Mouse (Mus musculus): ENCODE measurements at regions not wholly inside any gene's neighbourhood (a gene's known extent, or its start where the extent isn't known, plus 50 kb on each side); places are given as distances from the start of the nearest gene placed in this dataset.

DNA sequence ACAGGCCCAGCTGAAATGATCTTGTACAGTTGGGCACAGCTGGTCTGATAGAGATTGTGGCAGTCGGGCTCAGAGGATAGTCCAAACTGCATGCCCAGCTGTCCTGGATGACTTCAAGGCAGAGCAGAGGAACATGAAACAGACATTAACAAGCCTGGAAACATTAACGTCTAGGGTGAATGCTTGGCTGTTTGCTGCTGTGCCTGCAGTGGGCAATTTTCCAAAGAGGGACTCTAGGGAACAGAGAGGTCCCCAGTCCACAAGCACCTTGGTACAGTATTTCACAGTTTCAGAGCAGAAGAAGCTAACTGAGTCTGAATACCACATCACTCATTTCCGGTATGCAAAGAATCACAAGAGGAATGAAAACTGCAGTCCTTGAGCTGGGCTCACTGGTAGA, 135.2 kb upstream of the Ubl3 start:
- TF ChIP-seq CTCF (IDR thresholded peaks at IDR 0.05; ENCODE audit: low read depth): no peak
- TF ChIP-seq EP300 (IDR thresholded peaks at IDR 0.05; ENCODE audit: low read depth): no peak

Data from liver, embryonic 14.5 days (tissue).